Mouse (Mus musculus): ENCODE measurements around the gene Mcub. TPM values are rescaled to one million over a fixed set of nuclear protein-coding genes. Genes with fewer than 3 reads are reported as not detected.

Gene Mcub
- total and polyA plus RNA-seq, 3 experiments: 2.9 to 3.8 (median 3.7) TPM

GRCm38 (mm10) chr3:129998526-129998925, 28.5 kb upstream of the Mcub start:
- no peak overlapping the region for H3K4me2 ChIP-seq (ENCODE audit: insufficient read depth, low read depth, poor library complexity, severe bottlenecking)
- H3K79me2 ChIP-seq (replicated peaks; ENCODE audit: control insufficient read depth, extremely low read depth, insufficient read depth, poor library complexity, severe bottlenecking): no peaks in the 10 kb centered on the region
- dilution Hi-C loops (cut with MboI; ENCODE audit: extremely low pct_ligation_motif_present, extremely low pct_unique_long_range_greater_than_20kb, low sequenced_read_pairs) (no loop called here), in situ Hi-C loops (cut with MboI; ENCODE audit: low pct_ligation_motif_present, low pct_unique_long_range_greater_than_20kb, low sequenced_read_pairs) (no loop called here)
- no peak overlapping the region for H3K4me3 ChIP-seq (replicated peaks in 1 of 3; ENCODE audit: low read depth in 2 of 3, low read length in 2 of 3, poor library complexity in 1 of 3)
- H3K27ac ChIP-seq (ENCODE audit: insufficient read depth, low read depth): no peak overlapping the region
- no peaks in the 10 kb centered on the region for H3K27me3 ChIP-seq (replicated peaks)
- H3K4me1 ChIP-seq (ENCODE audit: control insufficient read depth in 1 of 2, insufficient read depth in 2 of 2): no peaks in the 10 kb centered on the region; a peak in 1 of 4 replicates
- peaks cover 67 to 90% of the 10 kb centered on the region in 2 experiments for H3K36me3 ChIP-seq (replicated peaks in 1 of 2; ENCODE audit: control insufficient read depth in 1 of 2, insufficient read depth in 1 of 2, low read length in 1 of 2)
- H3K9ac ChIP-seq (ENCODE audit: insufficient read depth, low read depth): no peak overlapping the region
- H3K9me3 ChIP-seq (replicated peaks; ENCODE audit: low read length): no peaks in the 10 kb centered on the region
- no peak for DNase-seq (ENCODE audit: extremely low read depth)
- no peak for TF ChIP-seq MEF2A (IDR thresholded peaks at IDR 0.05; ENCODE audit: borderline replicate concordance, low read depth, low read length)
- no peak for TF ChIP-seq JUN (IDR thresholded peaks at IDR 0.05; ENCODE audit: insufficient read depth, low read depth, low read length)
- TF ChIP-seq ELF1 (IDR thresholded peaks at IDR 0.05; ENCODE audit: low read depth, low read length): no peak
- no peak for TF ChIP-seq SIN3A (IDR thresholded peaks at IDR 0.05; ENCODE audit: low read length)
- no peak for TF ChIP-seq USF2 (conservative IDR thresholded peaks at IDR 0.05; ENCODE audit: low read depth, low read length)

DNA sequence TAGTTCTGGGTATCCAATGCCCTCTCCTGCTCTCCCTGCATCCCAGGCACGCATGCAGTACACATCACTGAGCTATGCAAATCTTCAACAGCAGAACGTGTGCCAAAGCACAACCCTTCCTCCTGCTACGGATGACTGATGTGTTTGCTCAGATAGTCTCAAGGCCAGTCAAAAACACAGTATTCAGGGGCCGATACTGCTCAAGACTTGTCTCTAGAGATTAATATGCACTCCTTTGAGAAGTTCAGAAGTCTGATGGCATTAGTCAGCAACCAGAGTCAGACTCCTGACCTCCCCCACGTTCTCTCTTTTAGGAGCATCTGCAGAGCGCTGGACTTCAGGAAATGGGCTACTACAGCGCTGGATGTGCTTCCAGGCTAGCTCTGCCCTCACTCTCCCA, 28.0 kb upstream of the Mcub start:
- TF ChIP-seq SMC3 (IDR thresholded peaks at IDR 0.05; ENCODE audit: low read depth, low read length) (no peak), RAD21 (IDR thresholded peaks at IDR 0.05; ENCODE audit: low read depth, low read length) (no peak), ELF1 (IDR thresholded peaks at IDR 0.05; ENCODE audit: low read depth, low read length) (no peak), HCFC1 (IDR thresholded peaks at IDR 0.05; ENCODE audit: low read depth, low read length) (no peak), NELFE (IDR thresholded peaks at IDR 0.05; ENCODE audit: low read depth, low read length) (no peak), CHD2 (IDR thresholded peaks at IDR 0.05; ENCODE audit: low read length) (no peak), KAT2A (IDR thresholded peaks at IDR 0.05; ENCODE audit: insufficient replicate concordance, low read length) (no peak), IRF4 (IDR thresholded peaks at IDR 0.05; ENCODE audit: low read depth, low read length) (no peak), USF2 (conservative IDR thresholded peaks at IDR 0.05; ENCODE audit: low read depth, low read length) (no peak), RCOR1 (conservative IDR thresholded peaks at IDR 0.05; ENCODE audit: low read depth, low read length) (no peak), USF1 (IDR thresholded peaks at IDR 0.05; ENCODE audit: low read depth, low read length) (no peak)

DNA sequence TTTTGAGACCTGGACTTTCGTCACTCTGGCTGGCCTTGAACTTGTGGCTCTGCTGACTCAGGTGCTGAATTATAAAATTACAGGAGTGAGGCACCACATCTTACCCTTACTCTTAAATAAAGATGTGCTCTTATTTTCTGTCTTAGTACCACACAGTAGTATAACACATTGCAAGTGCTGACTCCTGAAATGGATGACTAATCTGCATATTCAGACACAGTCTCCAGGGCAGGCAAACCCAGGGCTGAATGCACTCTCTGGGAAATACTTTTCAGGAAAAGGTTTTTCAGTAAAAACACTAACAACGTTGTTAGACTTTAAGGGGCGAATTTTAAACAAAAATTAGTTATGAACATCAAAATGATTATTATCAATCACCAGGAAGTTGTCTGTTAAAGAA, 27.3 kb upstream of the Mcub start:
- no peak overlapping the region for H3K4me3 ChIP-seq (replicated peaks in 1 of 3; ENCODE audit: low read depth in 2 of 3, low read length in 2 of 3, poor library complexity in 1 of 3)
- dilution Hi-C loops (cut with MboI; ENCODE audit: extremely low pct_ligation_motif_present, extremely low pct_unique_long_range_greater_than_20kb, low sequenced_read_pairs) (no loop called here), in situ Hi-C loops (cut with MboI; ENCODE audit: low pct_ligation_motif_present, low pct_unique_long_range_greater_than_20kb, low sequenced_read_pairs) (no loop called here)
- TF ChIP-seq POLR2A (IDR thresholded peaks at IDR 0.05; ENCODE audit: low read depth, low read length): no peak
- TF ChIP-seq NRF1 (IDR thresholded peaks at IDR 0.05; ENCODE audit: low read depth, low read length): no peak
- no peak for TF ChIP-seq TCF12 (IDR thresholded peaks at IDR 0.05; ENCODE audit: low read depth, low read length)
- H3K9me3 ChIP-seq (replicated peaks; ENCODE audit: low read length): no peaks in the 10 kb centered on the region
- no peak overlapping the region for H3K9ac ChIP-seq (ENCODE audit: insufficient read depth, low read depth)
- H3K4me1 ChIP-seq (ENCODE audit: control insufficient read depth in 1 of 2, insufficient read depth in 2 of 2): no peaks in the 10 kb centered on the region
- no peak for DNase-seq (ENCODE audit: extremely low read depth)
- no peaks in the 10 kb centered on the region for H3K27me3 ChIP-seq (replicated peaks)
- no peak overlapping the region for H3K4me2 ChIP-seq (ENCODE audit: insufficient read depth, low read depth, poor library complexity, severe bottlenecking)
- peaks cover 70 to 90% of the 10 kb centered on the region in 2 experiments for H3K36me3 ChIP-seq (replicated peaks in 1 of 2; ENCODE audit: control insufficient read depth in 1 of 2, insufficient read depth in 1 of 2, low read length in 1 of 2)
- H3K27ac ChIP-seq (ENCODE audit: insufficient read depth, low read depth): no peak overlapping the region
- H3K79me2 ChIP-seq (replicated peaks; ENCODE audit: control insufficient read depth, extremely low read depth, insufficient read depth, poor library complexity, severe bottlenecking): no peaks in the 10 kb centered on the region

More for the DNA sequence above, 28.0 kb upstream of the Mcub start:
- no peaks in the 10 kb centered on the region for H3K4me1 ChIP-seq (ENCODE audit: control insufficient read depth in 1 of 2, insufficient read depth in 2 of 2)
- in situ Hi-C loops (cut with MboI; ENCODE audit: low pct_ligation_motif_present, low pct_unique_long_range_greater_than_20kb, low sequenced_read_pairs) (no loop called here), dilution Hi-C loops (cut with MboI; ENCODE audit: extremely low pct_ligation_motif_present, extremely low pct_unique_long_range_greater_than_20kb, low sequenced_read_pairs) (no loop called here)
- H3K36me3 ChIP-seq (replicated peaks in 1 of 2; ENCODE audit: control insufficient read depth in 1 of 2, insufficient read depth in 1 of 2, low read length in 1 of 2): peaks cover 69 to 90% of the 10 kb centered on the region in 2 experiments
- H3K79me2 ChIP-seq (replicated peaks; ENCODE audit: control insufficient read depth, extremely low read depth, insufficient read depth, poor library complexity, severe bottlenecking): no peaks in the 10 kb centered on the region
- no peak overlapping the region for H3K27ac ChIP-seq (ENCODE audit: insufficient read depth, low read depth)
- H3K4me2 ChIP-seq (ENCODE audit: insufficient read depth, low read depth, poor library complexity, severe bottlenecking): no peak overlapping the region
- no peaks in the 10 kb centered on the region for H3K9me3 ChIP-seq (replicated peaks; ENCODE audit: low read length)
- no peak overlapping the region for H3K4me3 ChIP-seq (replicated peaks in 1 of 3; ENCODE audit: low read depth in 2 of 3, low read length in 2 of 3, poor library complexity in 1 of 3)
- DNase-seq (ENCODE audit: extremely low read depth): no peak
- H3K27me3 ChIP-seq (replicated peaks): no peaks in the 10 kb centered on the region
- no peak overlapping the region for H3K9ac ChIP-seq (ENCODE audit: insufficient read depth, low read depth)
